Mouse (Mus musculus): ENCODE results near the gene Trafd1.

DNA sequence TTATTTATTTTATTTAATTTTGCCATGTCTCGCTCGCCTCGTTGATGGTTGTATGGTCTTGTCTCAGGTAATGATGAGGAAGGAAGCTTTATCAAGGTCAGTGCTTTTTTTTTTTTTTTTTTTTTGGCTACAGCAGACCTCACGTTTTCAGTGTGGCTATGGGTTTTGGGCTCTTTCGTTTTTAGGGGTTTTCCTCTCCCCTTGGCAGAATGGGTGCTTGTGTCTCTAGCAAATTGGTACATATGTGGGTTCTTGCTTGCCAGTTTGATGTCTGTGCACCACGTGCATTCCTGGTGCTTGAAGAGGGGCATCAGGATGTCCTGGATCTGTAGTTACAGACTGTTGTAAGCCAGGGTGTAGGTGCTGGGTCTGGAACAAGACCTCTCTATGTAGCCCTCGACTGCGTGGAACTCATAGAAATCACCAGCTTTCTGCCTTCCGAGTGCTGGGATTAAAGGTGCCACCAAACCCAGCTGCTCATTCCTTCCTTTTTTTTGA is 13.6 kb upstream of the Trafd1 start:
- no peak for TF ChIP-seq GATA1 (IDR thresholded peaks at IDR 0.05; ENCODE audit: borderline replicate concordance, low read length)
- no peak for TF ChIP-seq FLI1 (IDR thresholded peaks at IDR 0.05; ENCODE audit: low read length)
